Mouse (Mus musculus): Measurements from ENCODE around the gene Usp30.

The Usp30 gene

GRCm38 (mm10) chr5:114067543-114067942 lies 2.3 kb downstream of the Usp30 start:
- no peak for DNase-seq (ENCODE audit: low spot score)

- no peak for DNase-seq (ENCODE audit: low spot score)
These were observed 2.7 kb downstream of the Usp30 start for GRCm38 (mm10) chr5:114067982-114068381.

DNA sequence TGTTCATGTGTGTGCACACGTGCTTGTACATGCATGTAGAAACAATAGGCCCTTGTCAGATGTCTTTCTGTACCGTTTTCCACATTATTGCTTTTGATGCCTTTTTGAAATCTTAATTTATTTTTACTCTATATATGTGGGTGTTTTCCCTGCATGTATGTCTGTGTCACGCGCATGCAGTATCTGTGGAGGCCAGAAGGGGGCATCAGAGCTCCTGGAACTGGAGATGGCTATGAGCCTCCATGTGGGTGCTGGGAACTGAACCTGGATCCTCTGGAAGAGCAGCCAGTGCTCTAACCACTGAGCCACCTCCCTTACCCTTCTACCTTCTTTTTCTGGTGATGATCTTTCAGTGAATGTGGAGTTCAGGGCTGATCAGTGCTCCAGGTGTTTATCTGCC lies 5.6 kb downstream of the Usp30 start:
- no peak for DNase-seq (ENCODE audit: low spot score)

GRCm38 (mm10) chr5:114072262-114072661 lies 7.0 kb downstream of the Usp30 start:
- DNase-seq (ENCODE audit: low spot score) = no peak

- DNase-seq (ENCODE audit: low spot score) = no peak
These were observed 11.7 kb downstream of the Usp30 start for GRCm38 (mm10) chr5:114077009-114077408.

GRCm38 (mm10) chr5:114085501-114085900 lies 20.2 kb downstream of the Usp30 start:
- DNase-seq (ENCODE audit: low spot score) = no peak

GRCm38 (mm10) chr5:114087875-114088480 lies 22.7 kb downstream of the Usp30 start:
- DNase-seq (ENCODE audit: low spot score) = no peak

DNA sequence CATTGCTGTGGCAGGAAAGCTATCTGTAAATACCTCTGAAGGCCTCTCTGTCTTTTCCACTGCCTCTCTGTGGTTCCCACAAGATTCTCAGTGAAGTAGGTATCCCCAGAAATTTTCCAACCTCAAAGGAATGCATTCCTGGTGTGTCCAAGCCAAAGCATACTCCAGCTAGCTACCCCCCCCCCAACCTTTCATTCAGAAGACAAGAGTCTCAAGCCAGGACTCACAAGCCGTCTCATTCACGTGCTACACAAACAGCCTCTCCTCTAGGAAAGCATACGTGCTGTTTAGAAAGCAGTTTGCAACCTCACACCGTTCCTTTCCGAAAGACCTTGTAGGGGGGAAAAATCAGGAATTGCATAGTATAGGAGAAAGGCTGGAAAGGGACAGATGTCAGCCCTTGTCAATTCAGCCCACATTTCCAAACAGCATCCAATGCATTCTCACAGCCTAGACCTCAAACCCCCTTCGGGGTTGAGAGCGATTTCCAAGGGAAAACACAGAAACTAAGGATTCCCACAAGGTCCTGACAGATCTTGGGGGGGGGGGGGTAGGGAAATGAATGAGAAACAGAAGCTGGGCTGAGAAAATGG lies 25.3 kb downstream of the Usp30 start:
- DNase-seq (ENCODE audit: low spot score) = no peak

DNA sequence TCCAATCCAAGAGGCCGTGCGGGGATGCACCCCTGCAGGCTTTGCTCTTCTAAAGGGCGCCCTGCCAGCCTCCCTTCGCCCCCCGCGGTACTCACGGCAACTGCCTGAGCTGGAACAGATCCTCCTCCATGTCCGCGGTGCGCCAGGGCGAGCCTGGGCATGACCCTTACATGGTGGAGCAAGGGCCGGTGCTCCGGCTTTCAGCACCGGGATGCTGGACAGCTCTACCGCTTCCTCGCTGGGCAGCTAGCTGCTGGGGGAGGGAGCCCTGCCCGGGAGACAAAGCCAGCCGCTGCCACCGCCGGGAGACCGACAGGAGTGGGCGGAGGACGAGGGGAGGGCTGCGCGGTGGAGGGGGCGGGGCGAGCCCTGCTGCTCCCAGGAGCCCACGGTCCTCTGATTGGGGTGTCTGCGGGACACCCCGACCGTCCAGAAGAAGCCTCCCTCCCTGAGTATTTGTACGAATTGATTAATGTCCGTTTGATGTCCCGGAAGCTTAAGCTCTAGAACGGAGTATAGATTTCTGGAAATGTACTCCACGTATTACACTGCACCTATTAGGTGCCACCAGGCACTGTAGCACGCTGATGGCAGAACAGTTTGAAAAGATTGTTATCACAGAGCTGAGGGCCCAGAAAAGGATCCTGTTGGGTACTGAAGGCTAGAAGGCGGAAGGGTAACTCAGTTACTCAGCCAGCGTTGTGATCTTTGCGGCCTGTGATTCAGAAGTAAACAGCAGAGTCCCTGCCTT lies 26.0 kb downstream of the Usp30 start, which contains the start of gene Svop:
Gene Svop, minus strand, starts transcription at position 514 of the 751 bp plus-strand sequence.
- peak; percentile 75 for DNase-seq (ENCODE audit: low spot score)

- peak; percentile 81 for DNase-seq (ENCODE audit: low spot score)
These were observed 34.6 kb downstream of the Usp30 start for GRCm38 (mm10) chr5:114099709-114100389.

GRCm38 (mm10) chr5:114100390-114101099 lies 35.3 kb downstream of the Usp30 start:
- DNase-seq (ENCODE audit: low spot score) = no peak

GRCm38 (mm10) chr5:114101873-114102272 lies 36.6 kb downstream of the Usp30 start:
- no peak for DNase-seq (ENCODE audit: low spot score)

- DNase-seq (ENCODE audit: low spot score) = no peak
These were observed 37.5 kb downstream of the Usp30 start for GRCm38 (mm10) chr5:114102807-114103206.

GRCm38 (mm10) chr5:114106391-114106935 lies 41.2 kb downstream of the Usp30 start:
- no peak for DNase-seq (ENCODE audit: low spot score)

DNA sequence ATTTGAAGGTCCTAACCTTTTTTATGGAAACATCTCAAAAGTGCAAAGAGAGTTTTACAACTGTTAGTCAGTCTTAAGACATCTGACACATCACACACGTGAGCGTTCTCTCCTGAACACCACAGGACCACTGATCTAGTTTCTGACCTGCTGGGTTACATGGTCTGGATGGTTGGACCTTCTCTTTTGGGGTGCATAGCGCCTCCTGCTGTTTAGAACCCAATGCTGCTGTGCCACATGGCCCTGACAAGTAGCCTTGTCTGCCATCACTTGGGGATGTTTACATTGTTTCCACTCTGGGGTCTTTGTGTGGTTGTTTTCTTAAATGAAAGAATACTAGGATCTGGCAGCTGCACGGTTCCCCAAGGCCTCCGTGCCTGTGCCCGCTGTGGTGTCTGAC lies 48.1 kb downstream of the Usp30 start:
- DNase-seq (ENCODE audit: low spot score) = no peak

GRCm38 (mm10) chr5:114115030-114115429 lies 49.8 kb downstream of the Usp30 start:
- no peak for DNase-seq (ENCODE audit: low spot score)

- no peak for DNase-seq (ENCODE audit: low spot score)
These were observed 51.3 kb downstream of the Usp30 start for GRCm38 (mm10) chr5:114116586-114116985.

GRCm38 (mm10) chr5:114119806-114120205 lies 54.5 kb downstream of the Usp30 start:
- no peak for DNase-seq (ENCODE audit: low spot score)

GRCm38 (mm10) chr5:114126008-114126407 lies 60.7 kb downstream of the Usp30 start:
- no peak for DNase-seq (ENCODE audit: low spot score)

DNA sequence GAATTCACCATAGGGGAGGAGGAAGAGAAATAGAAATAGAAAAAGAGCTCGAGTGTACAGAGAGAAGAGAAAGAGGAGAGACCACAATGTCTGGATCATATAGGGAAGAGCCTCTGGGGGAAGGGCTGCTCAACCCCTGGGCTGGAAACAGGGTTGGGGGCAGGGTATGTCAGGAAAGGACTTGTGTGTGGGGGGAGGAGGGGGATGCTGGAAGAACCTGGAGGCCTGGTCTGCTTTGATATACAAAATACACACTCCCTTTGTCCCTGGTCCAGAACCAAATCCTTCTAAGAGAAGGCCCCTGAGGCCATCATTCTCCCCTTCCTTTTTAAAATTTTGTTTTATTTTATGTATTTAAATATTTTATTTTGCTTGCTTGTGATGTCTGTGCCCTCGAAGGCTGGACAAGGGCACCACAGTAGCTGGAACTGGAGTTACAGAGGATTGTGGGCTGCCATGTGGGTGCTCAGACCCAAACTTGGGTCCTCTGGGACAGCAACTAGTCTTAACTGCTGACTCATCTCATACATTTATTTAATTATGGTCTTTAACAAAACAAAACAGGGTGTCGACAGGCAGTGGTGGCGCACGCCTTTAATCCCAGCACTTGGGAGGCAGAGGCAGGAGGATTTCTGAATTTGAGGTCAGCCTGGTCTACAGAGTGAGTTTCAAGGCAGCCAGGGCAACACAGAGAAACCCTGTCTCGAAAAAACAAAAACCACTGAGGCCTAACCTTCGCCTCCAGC lies 61.4 kb downstream of the Usp30 start:
- no peak for DNase-seq (ENCODE audit: low spot score)
